Comparison of ENCODE assay signal across 16 mouse cellular contexts in the genomic region with DNA sequence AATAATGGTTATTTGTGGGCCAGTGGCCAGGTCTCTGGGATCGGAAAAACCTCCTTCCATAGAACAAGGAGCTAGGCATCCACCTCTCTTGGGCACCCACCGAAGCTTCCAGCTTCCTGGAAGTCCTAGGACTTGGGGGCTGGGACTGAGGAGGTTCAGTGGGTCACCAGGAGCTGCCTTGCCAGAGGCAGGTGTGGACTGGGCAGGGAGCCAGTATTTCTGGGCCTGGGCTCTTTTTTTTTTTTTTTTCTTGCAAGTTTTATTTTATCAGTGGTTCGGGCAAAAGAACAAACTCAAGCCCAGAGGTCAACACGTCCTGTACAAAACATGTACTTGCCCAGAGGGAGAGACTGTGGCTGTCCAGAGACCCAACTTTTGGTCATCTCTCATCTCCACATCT. TPM values are rescaled to one million over a fixed set of nuclear protein-coding genes. Genes with fewer than 3 reads are reported as not detected.
DNase-seq lines count a peak whose midpoint lies in the region; ATAC-seq and TF ChIP-seq lines count a peak whose summit lies in the region.
"Had no signal": no experiment of that assay in that cellular context is flagged by ENCODE, and none has a peak within 500 bp of the region (broad histone marks: within the 10 kb centered on the region; RNA-seq: fewer than 3 reads in every experiment).

No protein-coding gene starts in this region.

- peak; percentile 83 for DNase-seq in liver, adult 2 months (ENCODE audit: extremely low read depth, low read depth, low spot score)
- no peak for DNase-seq in liver
- DNase-seq in kidney, adult 8-10 months, result peak; percentile 17 to 19
- no peak for DNase-seq in layer of hippocampus, postnatal 25 days (ENCODE audit: extremely low spot score in 1 of 2, low spot score in 1 of 2)
- no peak for DNase-seq in cerebellum, adult 11 months
- DNase-seq: cerebellum, postnatal 10 days; gastrocnemius, postnatal 10 days; left cerebral cortex, postnatal 4 days; midbrain, embryonic 14.5 days; thymus, postnatal 14 days had no signal

- TF ChIP-seq POLR2A in liver, adult 2 months (IDR thresholded peaks at IDR 0.05; ENCODE audit: extremely low read depth, insufficient read depth, low read length), result no peak

- peak overlapping the region; percentile 44 for H3K27ac ChIP-seq in liver, adult 2 months (replicated peaks; ENCODE audit: insufficient read depth, low read depth, low read length)
- peak overlapping the region; percentile 42; the same call in 1 of the 2 replicates for H3K27ac ChIP-seq in liver, embryonic 12.5 days
- peak overlapping the region; percentile 87 for H3K27ac ChIP-seq in stomach, embryonic 16.5 days (ENCODE audit: low read length)
- H3K27ac ChIP-seq: heart, embryonic 15.5 days; neural tube, embryonic 13.5 days had no signal

- no peaks in the 10 kb centered on the region for H3K36me3 ChIP-seq in liver, adult 2 months (ENCODE audit: control insufficient read depth, insufficient read depth, low read length)
- peaks cover 15% of the 10 kb centered on the region for H3K36me3 ChIP-seq in liver, embryonic 12.5 days
- H3K36me3 ChIP-seq in stomach, embryonic 16.5 days (ENCODE audit: control insufficient read depth, insufficient read depth, low read length), result no peaks in the 10 kb centered on the region
- H3K36me3 ChIP-seq: heart, embryonic 15.5 days; neural tube, embryonic 13.5 days had no signal

- 23% methylated on average over 4 of the region's 4 CpGs for WGBS in liver, adult 2 months
- 49% methylated on average over 4 of the region's 4 CpGs for WGBS in liver, embryonic 12.5 days (ENCODE audit: insufficient replicate concordance)
- 32% methylated on average over 4 of the region's 4 CpGs for WGBS in stomach, embryonic 16.5 days

- no peaks in the 10 kb centered on the region for H3K27me3 ChIP-seq in liver, adult 2 months (ENCODE audit: control insufficient read depth, insufficient read depth, low read length)
- H3K27me3 ChIP-seq in liver, embryonic 12.5 days (replicated peaks), result peaks cover 28% of the 10 kb centered on the region
- H3K27me3 ChIP-seq in stomach, embryonic 16.5 days (ENCODE audit: control insufficient read depth, insufficient read depth, low read length), result no peaks in the 10 kb centered on the region

- ATAC-seq in liver, embryonic 12.5 days, result no peak
- no peak; the same call in 1 of the 2 replicates for ATAC-seq in stomach, embryonic 16.5 days (ENCODE audit: insufficient read depth, low FRiP score)
- ATAC-seq: hindbrain, embryonic 16.5 days; Patski had no signal

- no peaks in the 10 kb centered on the region for H3K79me2 ChIP-seq in liver, adult 2 months (ENCODE audit: control insufficient read depth, insufficient read depth, low read length)

- peaks cover 5% of the 10 kb centered on the region for H3K4me1 ChIP-seq in liver, adult 2 months (ENCODE audit: control insufficient read depth, insufficient read depth, low read length)
- peaks cover 41% of the 10 kb centered on the region for H3K4me1 ChIP-seq in liver, embryonic 12.5 days
- H3K4me1 ChIP-seq in stomach, embryonic 16.5 days (ENCODE audit: control insufficient read depth, insufficient read depth, low read length), result peaks cover 30% of the 10 kb centered on the region

- TF ChIP-seq CTCF in liver, adult 2 months (IDR thresholded peaks at IDR 0.05; ENCODE audit: low read depth, low read length), result no peak

- no peaks in the 10 kb centered on the region for H3K9me3 ChIP-seq in liver, embryonic 12.5 days (replicated peaks)
- H3K9me3 ChIP-seq in stomach, embryonic 16.5 days (replicated peaks; ENCODE audit: control insufficient read depth, low read length), result no peaks in the 10 kb centered on the region
- H3K9me3 ChIP-seq: heart, embryonic 15.5 days; neural tube, embryonic 13.5 days had no signal

- H3K4me3 ChIP-seq in liver, adult 2 months (ENCODE audit: insufficient read depth, low read depth, low read length), result no peak overlapping the region
- no peak overlapping the region for H3K4me3 ChIP-seq in liver, embryonic 12.5 days
- no peak overlapping the region for H3K4me3 ChIP-seq in stomach, embryonic 16.5 days (replicated peaks; ENCODE audit: low read length)
- H3K4me3 ChIP-seq: neural tube, embryonic 13.5 days had no signal

- no peak overlapping the region for H3K9ac ChIP-seq in liver, adult 2 months (ENCODE audit: low read depth, low read length)
- no peak overlapping the region for H3K9ac ChIP-seq in liver, embryonic 12.5 days
- H3K9ac ChIP-seq in stomach, embryonic 16.5 days (ENCODE audit: low read length), result peak overlapping the region; percentile 68; the same call in 1 of the 2 replicates
- H3K9ac ChIP-seq: neural tube, embryonic 13.5 days had no signal

- no peak overlapping the region for H3K4me2 ChIP-seq in liver, embryonic 12.5 days
- H3K4me2 ChIP-seq in stomach, embryonic 16.5 days (ENCODE audit: low read depth, low read length), result peak overlapping the region; percentile 49

RNA-seq across cellular contexts. Expression of gene Myrf, which starts 14.8 kb away (rescaled TPM):
- total RNA-seq in liver, adult 2 months (2014; rRNA removed), result 3.0 and 5.3 TPM in 2 replicates
- 23.4 and 31.4 TPM in 2 replicates for polyA plus RNA-seq in liver, adult 2 months (2012; rRNA removed)
- 6.6 TPM in 2 replicates for polyA plus RNA-seq in liver, embryonic 12.5 days (2016; fragmentation: Nextera tagmentation; extraction: Ambion mirVana)
- polyA plus RNA-seq in stomach, embryonic 16.5 days (2015; fragmentation: Nextera tagmentation; extraction: Ambion mirVana), result 16.6 and 17.6 TPM in 2 replicates
- total RNA-seq in layer of hippocampus, postnatal 25 days (2021), result 10 to 100 TPM; 30.5 to 32.4 TPM

RNA-seq across cellular contexts. Expression of gene Fen1, which starts 21.8 kb away (rescaled TPM):
- 3.0 and 4.6 TPM in 2 replicates for total RNA-seq in liver, adult 2 months (2014; rRNA removed)
- 2.3 and 2.5 TPM in 2 replicates for polyA plus RNA-seq in liver, adult 2 months (2012; rRNA removed)
- 198 and 200 TPM in 2 replicates for polyA plus RNA-seq in liver, embryonic 12.5 days (2016; fragmentation: Nextera tagmentation; extraction: Ambion mirVana)
- 72.3 and 83.6 TPM in 2 replicates for polyA plus RNA-seq in stomach, embryonic 16.5 days (2015; fragmentation: Nextera tagmentation; extraction: Ambion mirVana)
- 1 to 10 TPM; 9.1 to 9.4 TPM for total RNA-seq in layer of hippocampus, postnatal 25 days (2021)

RNA-seq across cellular contexts. Expression of gene Tmem258, which starts 22.0 kb away (rescaled TPM):
- total RNA-seq in liver, adult 2 months (2014; rRNA removed), result 41.1 and 63.0 TPM in 2 replicates
- polyA plus RNA-seq in liver, adult 2 months (2012; rRNA removed), result 80.0 and 133 TPM in 2 replicates
- polyA plus RNA-seq in liver, embryonic 12.5 days (2016; fragmentation: Nextera tagmentation; extraction: Ambion mirVana), result 350 and 353 TPM in 2 replicates
- 400 and 452 TPM in 2 replicates for polyA plus RNA-seq in stomach, embryonic 16.5 days (2015; fragmentation: Nextera tagmentation; extraction: Ambion mirVana)
- total RNA-seq in layer of hippocampus, postnatal 25 days (2021), result 10 to 100 TPM; 84.3 to 92.4 TPM

RNA-seq across cellular contexts. Expression of gene Fads1, which starts 43.1 kb away (rescaled TPM):
- 238 and 300 TPM in 2 replicates for total RNA-seq in liver, adult 2 months (2014; rRNA removed)
- 297 and 352 TPM in 2 replicates for polyA plus RNA-seq in liver, adult 2 months (2012; rRNA removed)
- 86.4 and 91.6 TPM in 2 replicates for polyA plus RNA-seq in liver, embryonic 12.5 days (2016; fragmentation: Nextera tagmentation; extraction: Ambion mirVana)
- 107 and 117 TPM in 2 replicates for polyA plus RNA-seq in stomach, embryonic 16.5 days (2015; fragmentation: Nextera tagmentation; extraction: Ambion mirVana)
- 100 to 1,000 TPM; 181 to 195 TPM for total RNA-seq in layer of hippocampus, postnatal 25 days (2021)

Comparison
In these comparisons a context has a peak if more than half of its experiments do, and no peak if none do; other contexts are left out.
1. DNase-seq: peak in liver, adult 2 months (single experiment) and kidney, adult 8-10 months (2 of 2); none in liver (single experiment), layer of hippocampus, postnatal 25 days (0 of 2) and cerebellum, adult 11 months (single experiment).
2. RNA of gene Fen1, which starts 21.8 kb away (polyA plus RNA-seq): 198 to 200 TPM in liver, embryonic 12.5 days and 72.3 to 83.6 TPM in stomach, embryonic 16.5 days; 2.3 to 2.5 TPM in liver, adult 2 months; every median in the first group is over 10 times any median in the second.
3. Peak in every context shown above with its lines, with median percentiles within 50 percentile points of each other: H3K27ac ChIP-seq.